Mouse (Mus musculus) limb, embryonic 14.5 days (tissue): ENCODE data around the gene Ppp3cb. TPM values are rescaled to one million over a fixed set of nuclear protein-coding genes. Genes with fewer than 3 reads are reported as not detected.

Experiments used
- ATAC-seq: fragments of 200-750 bp; cut with Nextera tagmentation; 2 replicates; pipeline ENCODE4 v1.8.0; 2017; ENCODE audit warnings: low read depth, moderate number of reproducible peaks, moderate TSS enrichment; ENCODE audit not compliant: low FRiP score
- DNase-seq: peaks from one replicate; pipeline ENCODE4 v3.0.0-alpha.2; 2015; ENCODE audit warnings: low spot score
- H3K27ac ChIP-seq: fragments of 300-500 bp; sonication (generic); replicated peaks from 2 replicates; pipeline ENCODE4 v1.5.1; 2014; ENCODE audit warnings: low read depth, mild to moderate bottlenecking, low read length, moderate library complexity, mixed read lengths
- H3K27me3 ChIP-seq: fragments of 300-500 bp; sonication (generic); 2 replicates; pipeline ENCODE4 v1.6.1; 2014; ENCODE audit warnings: low read length, mixed read lengths; ENCODE audit not compliant: control insufficient read depth, insufficient read depth
- H3K36me3 ChIP-seq: fragments of 300-500 bp; sonication (generic); 2 replicates; pipeline ENCODE4 v1.6.1; 2014; ENCODE audit warnings: mild to moderate bottlenecking, low read length, moderate library complexity, mixed read lengths; ENCODE audit not compliant: control insufficient read depth, insufficient read depth
- H3K4me1 ChIP-seq: fragments of 300-500 bp; sonication (generic); 2 replicates; pipeline ENCODE4 v1.6.1; 2014; ENCODE audit warnings: antibody characterized with exemption, low read length, mixed read lengths; ENCODE audit not compliant: control insufficient read depth, insufficient read depth
- H3K4me2 ChIP-seq: fragments of 300-500 bp; sonication (generic); replicated peaks from 2 replicates; pipeline ENCODE4 v1.6.1; 2014; ENCODE audit warnings: low read depth, mild to moderate bottlenecking, low read length, moderate library complexity; ENCODE audit not compliant: severe bottlenecking
- H3K4me3 ChIP-seq: fragments of 300-500 bp; sonication (generic); replicated peaks from 2 replicates; pipeline ENCODE4 v1.5.1; 2014; ENCODE audit warnings: low read length
- H3K9ac ChIP-seq: fragments of 300-500 bp; sonication (generic); 2 replicates; pipeline ENCODE4 v1.6.1; 2014; ENCODE audit warnings: mild to moderate bottlenecking, low read depth, low read length, moderate library complexity; ENCODE audit not compliant: severe bottlenecking
- H3K9me3 ChIP-seq: fragments of 300-500 bp; sonication (generic); 2 replicates; pipeline ENCODE4 v1.6.1; 2016; ENCODE audit warnings: low read length; ENCODE audit not compliant: control insufficient read depth
- POLR2A ChIP-seq: fragments of 200-500 bp; IDR thresholded peaks from 2 replicates; pipeline ENCODE4 v1.8.0; 2012; ENCODE audit warnings: inconsistent platforms, mild to moderate bottlenecking, moderate library complexity, borderline replicate concordance; ENCODE audit not compliant: insufficient read depth, insufficient read length; ENCODE audit errors: extremely low read depth
- WGBS: fragments of 180-500 bp; shearing (Covaris S2); extraction: QIAGEN DNeasy Blood & Tissue Kit; methylation state at CpG from one replicate; pipeline ENCODE4 v1.1.7; 2014; 5-methylcytosine and 5-hydroxymethylcytosine counted together
- polyA plus RNA-seq, 2 experiments: library from polyadenylated mRNA; depleted of rRNA in 1 of 2; stranded (reverse) in 1 of 2; unstranded in 1 of 2; fragments of >200 nt; fragmentation: Nextera tagmentation in 1 of 2; extraction: Ambion mirVana in 1 of 2; gene quantifications; 2 replicates each; pipeline versions ENCODE4 v1.2.1 to v1.2.3; 2012 to 2014

Ppp3cb gene
- polyA plus RNA-seq, 2 experiments = 69.9 to 82.6 TPM

- Histone ChIP-seq H3K4me1 (peaks cover 16% of the 10 kb centered on the region), H3K4me3 (peak within 1 kb of the TSS; percentile 68), H3K9ac (peak within 1 kb of the TSS; percentile 68), H3K36me3 (peaks cover 4% of the 10 kb centered on the region; the same call in 1 of the 2 replicates), H3K27me3 (no peaks in the 10 kb centered on the region), H3K4me2 (peak within 1 kb of the TSS; percentile 83), H3K27ac (no peak within 1 kb of the TSS; the same call in 1 of the 2 replicates), H3K9me3 (no peaks in the 10 kb centered on the region)
- WGBS = under 1% methylated on average over 48 of the region's 48 CpGs
- peak; percentile 79 for DNase-seq
- peak; percentile 87 for ATAC-seq
- no peak for TF ChIP-seq POLR2A
These were observed 66.8 kb downstream of the Ppp3cb start, which contains the start of gene Anxa7 for GRCm38 (mm10) chr14:20479291-20480194. TSS of gene Anxa7 (minus strand) at chr14:20480133.

GRCm38 (mm10) chr14:20478801-20479200 is 67.6 kb downstream of the Ppp3cb start:
- peaks cover 16% of the 10 kb centered on the region for H3K4me1 ChIP-seq
- DNase-seq (peak; percentile 30), ATAC-seq (no peak)
- WGBS = 5% methylated on average over 7 of the region's 7 CpGs
- H3K9ac ChIP-seq = 0 out of 2 replicates have a peak overlapping the region, but pooled peaks have one; percentile 68
- H3K27ac ChIP-seq = no peak overlapping the region
- H3K9me3 ChIP-seq = no peaks in the 10 kb centered on the region
- 0 out of 2 replicates have a peak, but pooled peaks cover 2% of the 10 kb centered on the region for H3K36me3 ChIP-seq
- H3K4me3 ChIP-seq = peak overlapping the region; percentile 68
- TF ChIP-seq POLR2A = no peak
- no peaks in the 10 kb centered on the region for H3K27me3 ChIP-seq
- H3K4me2 ChIP-seq = peak overlapping the region; percentile 83

- H3K4me1 ChIP-seq = peaks cover 16% of the 10 kb centered on the region
- 23% methylated on average over 3 of the region's 3 CpGs for WGBS
- ATAC-seq (no peak), DNase-seq (no peak)
- H3K27me3 ChIP-seq = no peaks in the 10 kb centered on the region
- H3K4me2 ChIP-seq = peak overlapping the region; percentile 83
- peak overlapping the region; percentile 68 for H3K4me3 ChIP-seq
- 0 out of 2 replicates have a peak overlapping the region, but pooled peaks have one; percentile 68 for H3K9ac ChIP-seq
- TF ChIP-seq POLR2A = no peak
- peaks cover 5% of the 10 kb centered on the region; the same call in 1 of the 2 replicates for H3K36me3 ChIP-seq
- no peak overlapping the region for H3K27ac ChIP-seq
- no peaks in the 10 kb centered on the region for H3K9me3 ChIP-seq
These were observed 68.0 kb downstream of the Ppp3cb start for GRCm38 (mm10) chr14:20478385-20478784.

- 32% methylated on average over 4 of the region's 4 CpGs for WGBS
- H3K36me3 ChIP-seq = peaks cover 4% of the 10 kb centered on the region; the same call in 1 of the 2 replicates
- H3K9ac ChIP-seq = no peak overlapping the region
- H3K4me3 ChIP-seq = no peak overlapping the region
- H3K27ac ChIP-seq = no peak overlapping the region
- H3K4me1 ChIP-seq = peaks cover 16% of the 10 kb centered on the region
- DNase-seq (no peak), ATAC-seq (no peak)
- no peak for TF ChIP-seq POLR2A
- 0 out of 2 replicates have a peak overlapping the region, but pooled peaks have one; percentile 3 for H3K4me2 ChIP-seq
- no peaks in the 10 kb centered on the region for H3K9me3 ChIP-seq
- no peaks in the 10 kb centered on the region for H3K27me3 ChIP-seq
These were observed 68.9 kb downstream of the Ppp3cb start for GRCm38 (mm10) chr14:20477261-20478025.

GRCm38 (mm10) chr14:20460216-20460615 is 86.2 kb downstream of the Ppp3cb start:
- DNase-seq = no peak
- H3K4me1 ChIP-seq = no peaks in the 10 kb centered on the region
- no peak overlapping the region for H3K9ac ChIP-seq
- TF ChIP-seq POLR2A = no peak
- WGBS = 72% methylated on average over 14 of the region's 14 CpGs
- ATAC-seq = no peak
- no peak overlapping the region for H3K4me3 ChIP-seq
- peaks cover 84% of the 10 kb centered on the region for H3K36me3 ChIP-seq
- no peak overlapping the region for H3K27ac ChIP-seq
- H3K27me3 ChIP-seq = no peaks in the 10 kb centered on the region
- H3K9me3 ChIP-seq = no peaks in the 10 kb centered on the region
- no peak overlapping the region for H3K4me2 ChIP-seq
